Mouse (Mus musculus): ENCODE results near the gene Dad1.
"Not testable (repeated sequence)": the region's sequence is repeated elsewhere in the genome, so short reads cannot be mapped to it uniquely, and the experiment has no call there.

GRCm38 (mm10) chr14:54229849-54230248 is 24.1 kb downstream of the Dad1 start:
- TF ChIP-seq TAL1, GATA1 (IDR thresholded peaks at IDR 0.05; ENCODE audit: low read length): not testable (repeated sequence)

Measured in erythroblast, embryonic 14.5 days (primary cell).